Mouse (Mus musculus): ENCODE results near the gene Olfr1263. TPM values are rescaled to one million over a fixed set of nuclear protein-coding genes. Genes with fewer than 3 reads are reported as not detected.

The Olfr1263 gene
- not detected in 2 replicates for polyA plus RNA-seq (2012; rRNA removed)

GRCm38 (mm10) chr2:90011831-90012230, at the start of gene Olfr1263:
TSS of gene Olfr1263 (plus strand) at chr2:90012131.

GRCm38 (mm10) chr2:89974184-89974583, 37.7 kb upstream of the Olfr1263 start, which contains the start of gene Olfr1260:
TSS of gene Olfr1260 (plus strand) at chr2:89974340.

GRCm38 (mm10) chr2:89990921-89991320, 21.0 kb upstream of the Olfr1263 start, which contains the start of gene Olfr1261:
TSS of gene Olfr1261 (plus strand) at chr2:89991221.

GRCm38 (mm10) chr2:89999845-90000244, 12.1 kb upstream of the Olfr1263 start, which contains the start of gene Olfr1262:
TSS of gene Olfr1262 (plus strand) at chr2:90000145.

GRCm38 (mm10) chr2:90025477-90025876, 13.5 kb downstream of the Olfr1263 start, which contains the start of gene Olfr1264:
TSS of gene Olfr1264 (minus strand) at chr2:90025577.

GRCm38 (mm10) chr2:90035037-90035436, 23.1 kb downstream of the Olfr1263 start, which contains the start of gene Olfr1265:
TSS of gene Olfr1265 (plus strand) at chr2:90035337.

GRCm38 (mm10) chr2:90063494-90063893, 51.6 kb downstream of the Olfr1263 start, which contains the start of gene Olfr140:
TSS of gene Olfr140 (minus strand) at chr2:90063594.

Other genes with a start within 250 kb of the Olfr1263 start
- gene Olfr1254, start 218.5 kb upstream of the Olfr1263 start, polyA plus RNA-seq (2012; rRNA removed): not detected in 2 replicates
- gene Olfr1255, start 200.1 kb upstream of the Olfr1263 start, polyA plus RNA-seq (2012; rRNA removed): not detected in 2 replicates
- gene Olfr1256, start 170.6 kb upstream of the Olfr1263 start, polyA plus RNA-seq (2012; rRNA removed): not detected in 2 replicates
- gene Olfr48, start 163.9 kb upstream of the Olfr1263 start, polyA plus RNA-seq (2012; rRNA removed): not detected in 2 replicates
- not detected in 2 replicates for gene Olfr1257, start 133.7 kb upstream of the Olfr1263 start, polyA plus RNA-seq (2012; rRNA removed)
- gene Olfr1258, start 84.8 kb upstream of the Olfr1263 start, polyA plus RNA-seq (2012; rRNA removed): not detected in 2 replicates
- gene Olfr1259, start 63.5 kb upstream of the Olfr1263 start, polyA plus RNA-seq (2012; rRNA removed): 0.03 TPM in 1 of 2 replicates, not detected in the other
- not detected in 2 replicates for gene Olfr1260, start 37.8 kb upstream of the Olfr1263 start, polyA plus RNA-seq (2012; rRNA removed)
- gene Olfr1261, start 20.9 kb upstream of the Olfr1263 start, polyA plus RNA-seq (2012; rRNA removed): not detected in 2 replicates
- gene Olfr1262, start 12.0 kb upstream of the Olfr1263 start, polyA plus RNA-seq (2012; rRNA removed): not detected in 2 replicates
- not detected in 2 replicates for gene Olfr1264, start 13.4 kb downstream of the Olfr1263 start, polyA plus RNA-seq (2012; rRNA removed)
- gene Olfr1265, start 23.2 kb downstream of the Olfr1263 start, polyA plus RNA-seq (2012; rRNA removed): not detected in 2 replicates
- gene Olfr140, start 51.5 kb downstream of the Olfr1263 start, polyA plus RNA-seq (2012; rRNA removed): not detected in 2 replicates
- gene Olfr1269, start 109.3 kb downstream of the Olfr1263 start, polyA plus RNA-seq (2012; rRNA removed): not detected in 2 replicates
- gene Olfr32, start 130.2 kb downstream of the Olfr1263 start, polyA plus RNA-seq (2012; rRNA removed): not detected in 2 replicates
- gene Olfr1270, start 141.0 kb downstream of the Olfr1263 start, polyA plus RNA-seq (2012; rRNA removed): not detected in 2 replicates
- not detected in 2 replicates for gene Olfr1506, start 212.4 kb downstream of the Olfr1263 start, polyA plus RNA-seq (2012; rRNA removed)
- gene Olfr142, start 245.5 kb downstream of the Olfr1263 start, polyA plus RNA-seq (2012; rRNA removed): not detected in 2 replicates

Data from stomach, adult 2 months (tissue).